Mouse (Mus musculus) ES-E14 (cell line): ENCODE measurements around the gene Creb3l2. TPM values are rescaled to one million over a fixed set of nuclear protein-coding genes. Genes with fewer than 3 reads are reported as not detected.

ENCODE experiments used
- DNase-seq: peaks from one replicate; pipeline ENCODE4 v3.0.0-alpha.2; 2013; ENCODE audit warnings: low read depth, low spot score
- H3K27ac ChIP-seq: 2 replicates; pipeline ENCODE4 v1.5.1; 2012; ENCODE audit warnings: low read depth, mild to moderate bottlenecking, low read length, moderate library complexity, mixed read lengths; ENCODE audit not compliant: poor library complexity, insufficient read depth, severe bottlenecking
- H3K36me3 ChIP-seq: 2 replicates; pipeline ENCODE4 v1.6.1; 2012; ENCODE audit warnings: mild to moderate bottlenecking, low read length, moderate library complexity, mixed read lengths; ENCODE audit not compliant: control insufficient read depth, poor library complexity, insufficient read depth, severe bottlenecking
- H3K4me1 ChIP-seq, 2 experiments: fragments of 150-350 bp in 1 of 2; sonication (generic) in 1 of 2; 2 replicates each; pipeline ENCODE4 v1.6.1; 2012; ENCODE audit warnings: low read length in 2 of 2, mild to moderate bottlenecking in 1 of 2, mixed read lengths in 1 of 2; ENCODE audit not compliant: control insufficient read depth in 2 of 2, insufficient read depth in 2 of 2, poor library complexity in 1 of 2
- H3K4me3 ChIP-seq, 2 experiments: fragments of 150-350 bp in 1 of 2; sonication (generic) in 1 of 2; 2 replicates each; pipeline ENCODE4 v1.5.1; 2012; ENCODE audit warnings: low read length in 2 of 2, low read depth in 1 of 2, mild to moderate bottlenecking in 1 of 2, mixed read lengths in 1 of 2; ENCODE audit not compliant: insufficient read depth in 1 of 2, poor library complexity in 1 of 2, severe bottlenecking in 1 of 2
- H3K9ac ChIP-seq: 2 replicates; pipeline ENCODE4 v1.6.1; 2012; ENCODE audit warnings: low read depth, mild to moderate bottlenecking, low read length, mixed read lengths; ENCODE audit not compliant: poor library complexity, insufficient read depth, severe bottlenecking
- H3K9me3 ChIP-seq: fragments of 150-350 bp; sonication (generic); 2 replicates; pipeline ENCODE4 v1.6.1; 2012; ENCODE audit warnings: low read depth, mild to moderate bottlenecking, low read length; ENCODE audit not compliant: control insufficient read depth, insufficient read depth
- CHD2 ChIP-seq: IDR thresholded peaks from 2 replicates; pipeline ENCODE4 v1.6.1; 2014; ENCODE audit warnings: mild to moderate bottlenecking, low read depth, low read length, inconsistent platforms
- HCFC1 ChIP-seq: IDR thresholded peaks from 2 replicates; pipeline ENCODE4 v1.6.1; 2012; ENCODE audit warnings: low read length, inconsistent platforms, borderline replicate concordance; ENCODE audit not compliant: insufficient read depth
- MAFK ChIP-seq: IDR thresholded peaks from 2 replicates; pipeline ENCODE4 v1.6.1; 2014; ENCODE audit warnings: mild to moderate bottlenecking, low read depth, low read length, inconsistent platforms; ENCODE audit not compliant: insufficient read depth
- ZC3H11A ChIP-seq: IDR thresholded peaks from 2 replicates; pipeline ENCODE4 v1.6.1; 2012; ENCODE audit warnings: low read depth, mild to moderate bottlenecking, inconsistent platforms, low read length, borderline replicate concordance
- ZNF384 ChIP-seq: IDR thresholded peaks from 2 replicates; pipeline ENCODE4 v1.6.1; 2012; ENCODE audit warnings: low read depth, low read length, inconsistent platforms
- in situ Hi-C, 2 experiments: fragments of 600-800 bp; cut with MboI; formaldehyde crosslinking; loops; one replicate each; pipeline ENCODE4 v1.15.1; 2025; ENCODE audit warnings: low sequenced_read_pairs in 2 of 2, inconsistent platforms in 1 of 2; ENCODE audit not compliant: unreplicated experiment in 2 of 2
- total RNA-seq: library from RNA; depleted of rRNA; stranded (reverse); fragments of 300-350 nt; gene quantifications from 2 replicates; pipeline ENCODE4 v1.2.3, GENCODE M21; 2012

Gene Creb3l2
- total RNA-seq, 1 experiment: 5.8 TPM

- TF ChIP-seq MAFK: no peak
- no peak for TF ChIP-seq ZC3H11A
- TF ChIP-seq CHD2: no peak
- TF ChIP-seq ZNF384: no peak
- TF ChIP-seq HCFC1: no peak
- peaks cover 2 to 3% of the 10 kb centered on the region in 2 experiments; a peak in 1 of 4 replicates for H3K4me1 ChIP-seq
Observed at GRCm38 (mm10) chr6:37326603-37326955, 115.4 kb downstream of the Creb3l2 start.

DNA sequence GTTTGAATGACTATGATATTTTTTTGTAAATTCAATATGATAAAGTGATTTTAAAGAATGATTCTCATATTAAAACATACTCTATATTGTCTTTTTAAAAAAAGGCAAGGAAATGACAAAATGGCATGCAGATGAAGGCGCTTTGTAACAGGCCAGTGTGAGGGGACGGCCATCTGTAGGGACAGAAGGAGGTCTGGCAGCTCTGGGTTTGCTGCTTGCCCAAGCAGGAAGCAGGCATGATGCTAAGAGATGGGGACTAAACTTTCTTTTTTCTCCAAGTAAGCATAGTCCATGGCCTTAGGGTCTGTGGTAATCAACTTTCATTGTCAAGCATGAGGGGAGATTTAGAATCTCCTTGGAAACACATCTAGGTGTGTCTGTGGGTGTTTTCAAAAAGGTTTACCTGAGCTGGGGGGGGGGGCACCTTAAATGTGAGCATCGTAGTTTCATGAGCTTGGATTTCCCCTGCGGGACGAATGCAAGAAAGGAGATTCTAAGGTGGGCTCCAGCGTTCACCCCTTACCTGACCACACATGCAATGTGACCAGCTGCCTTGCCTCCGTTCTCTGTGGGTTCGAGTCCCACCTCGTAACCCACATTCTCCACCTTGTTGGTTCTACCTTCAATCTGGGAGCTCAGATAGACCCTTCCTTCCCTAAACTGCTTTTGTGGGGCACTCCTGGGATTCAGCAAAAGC, 115.9 kb downstream of the Creb3l2 start:
- Histone ChIP-seq H3K9ac (no peak overlapping the region), H3K27ac (no peak overlapping the region), H3K36me3 (no peaks in the 10 kb centered on the region), H3K4me3 (no peak overlapping the region), H3K4me1 (peaks cover 2 to 3% of the 10 kb centered on the region in 2 experiments; a peak in 1 of 4 replicates), H3K9me3 (no peaks in the 10 kb centered on the region)
- in situ Hi-C loops: no loop called here
- TF ChIP-seq ZC3H11A (no peak), HCFC1 (no peak), ZNF384 (no peak), MAFK (no peak), CHD2 (no peak)
- no peak for DNase-seq

More at GRCm38 (mm10) chr6:37326603-37326955, 115.4 kb downstream of the Creb3l2 start:
- in situ Hi-C loops: no loop called here
- H3K4me3 ChIP-seq: no peak overlapping the region
- no peak overlapping the region for H3K27ac ChIP-seq
- no peak for DNase-seq
- no peaks in the 10 kb centered on the region for H3K36me3 ChIP-seq
- no peaks in the 10 kb centered on the region for H3K9me3 ChIP-seq
- H3K9ac ChIP-seq: no peak overlapping the region

DNA sequence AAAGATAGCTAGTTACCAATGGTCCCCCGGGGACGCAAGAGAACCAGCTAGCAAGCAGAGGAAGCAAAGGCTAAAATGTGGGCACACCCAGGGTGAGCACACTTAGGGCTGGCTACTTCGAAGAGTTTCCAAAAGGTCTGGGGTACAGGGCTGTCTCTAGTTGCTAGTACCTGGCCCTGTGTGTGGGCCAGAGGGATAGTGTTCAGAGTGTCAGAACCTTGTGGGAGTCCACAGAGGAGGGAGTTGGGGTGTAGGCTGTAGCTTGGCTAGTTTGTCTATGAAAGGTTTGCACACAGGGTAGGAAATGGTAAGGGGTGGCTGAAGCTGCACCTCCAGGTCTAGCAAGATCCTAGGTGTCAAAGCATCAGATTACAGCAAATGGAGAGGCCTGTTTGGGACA, 116.9 kb downstream of the Creb3l2 start:
- peaks cover 2 to 3% of the 10 kb centered on the region in 2 experiments; a peak in 1 of 4 replicates for H3K4me1 ChIP-seq
- H3K27ac ChIP-seq: no peak overlapping the region
- H3K4me3 ChIP-seq: no peak overlapping the region
- no peak for TF ChIP-seq CHD2
- TF ChIP-seq ZC3H11A: no peak
- TF ChIP-seq HCFC1: no peak
- no peak for TF ChIP-seq ZNF384
- no peak for TF ChIP-seq MAFK
- H3K9ac ChIP-seq: no peak overlapping the region
- DNase-seq: no peak
- no peaks in the 10 kb centered on the region for H3K9me3 ChIP-seq
- in situ Hi-C loops: no loop called here
- H3K36me3 ChIP-seq: no peaks in the 10 kb centered on the region

DNA sequence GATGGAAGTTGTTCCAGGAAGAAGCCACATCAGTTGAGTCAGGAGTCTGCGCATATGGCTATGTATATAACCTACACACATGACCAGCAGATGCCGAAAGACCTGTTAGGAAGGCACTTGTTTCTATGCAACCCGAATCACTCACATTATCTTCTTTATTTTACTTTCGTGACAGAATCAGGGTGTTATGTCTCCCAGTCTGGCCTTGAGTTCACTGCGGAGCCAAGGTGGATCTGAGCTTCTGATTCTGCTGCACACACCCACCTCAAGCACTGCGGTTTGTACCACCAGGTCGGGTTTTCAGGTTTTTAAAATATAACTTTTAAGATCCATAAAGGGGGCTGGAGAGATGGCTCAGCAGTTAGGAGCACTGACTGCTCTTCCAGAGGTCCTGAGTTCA, 119.3 kb downstream of the Creb3l2 start:
- in situ Hi-C loops: no loop called here
- no peak for TF ChIP-seq CHD2
- no peak for TF ChIP-seq MAFK
- TF ChIP-seq ZC3H11A: no peak
- TF ChIP-seq ZNF384: no peak
- TF ChIP-seq HCFC1: no peak

GRCm38 (mm10) chr6:37322088-37322487, 119.9 kb downstream of the Creb3l2 start:
- Histone ChIP-seq H3K4me1 (no peaks in the 10 kb centered on the region), H3K36me3 (no peaks in the 10 kb centered on the region), H3K9ac (no peak overlapping the region), H3K9me3 (no peaks in the 10 kb centered on the region), H3K4me3 (no peak overlapping the region), H3K27ac (no peak overlapping the region; the same call in 1 of the 2 replicates)
- in situ Hi-C loops: no loop called here
- TF ChIP-seq MAFK: no peak
- no peak for TF ChIP-seq ZC3H11A
- no peak for TF ChIP-seq ZNF384
- DNase-seq: no peak

More for the DNA sequence above, 119.3 kb downstream of the Creb3l2 start:
- H3K4me1 ChIP-seq: peaks cover 2 to 3% of the 10 kb centered on the region in 2 experiments; a peak in 1 of 4 replicates
- no peaks in the 10 kb centered on the region for H3K9me3 ChIP-seq
- H3K36me3 ChIP-seq: no peaks in the 10 kb centered on the region
- H3K4me3 ChIP-seq: no peak overlapping the region
- no peak for DNase-seq
- no peak overlapping the region for H3K9ac ChIP-seq
- no peak overlapping the region; the same call in 1 of the 2 replicates for H3K27ac ChIP-seq
